Mouse (Mus musculus): ENCODE measurements at regions not wholly inside any gene's neighbourhood (a gene's known extent, or its start where the extent isn't known, plus 50 kb on each side); places are given as distances from the start of the nearest gene placed in this dataset.
A peak's percentile ranks its signal among the peaks of the same experiment; 100 is the strongest.

- intact Hi-C loops (cut with DNase I), result loop anchor here (2.0 kb wide), 2 partner anchors 39 to 173 kb away; partner anchors contain the start of gene Peli1
- DNase-seq, result no peak
Observed at GRCm38 (mm10) chr11:20917483-20917882, 86.6 kb upstream of the Lgalsl start.

- DNase-seq, result no peak
Observed at GRCm38 (mm10) chr11:20923115-20923514, 92.3 kb upstream of the Lgalsl start.

GRCm38 (mm10) chr11:20929426-20929825, 98.6 kb upstream of the Lgalsl start:
- no peak for DNase-seq

More at GRCm38 (mm10) chr11:20923115-20923514, 92.3 kb upstream of the Lgalsl start:
- intact Hi-C loops (cut with DNase I), result no loop called here

GRCm38 (mm10) chr11:20930045-20930444, 99.2 kb upstream of the Lgalsl start:
- DNase-seq, result no peak
- intact Hi-C loops (cut with DNase I), result no loop called here

More at GRCm38 (mm10) chr11:20929426-20929825, 98.6 kb upstream of the Lgalsl start:
- intact Hi-C loops (cut with DNase I), result no loop called here

- DNase-seq, result no peak
- intact Hi-C loops (cut with DNase I), result no loop called here
Observed at GRCm38 (mm10) chr11:20930573-20930972, 99.7 kb upstream of the Lgalsl start.

- intact Hi-C loops (cut with DNase I), result no loop called here
- no peak for DNase-seq
Observed at GRCm38 (mm10) chr11:20934191-20935062, 103.6 kb upstream of the Lgalsl start.

GRCm38 (mm10) chr11:20935063-20935370, 104.2 kb upstream of the Lgalsl start:
- intact Hi-C loops (cut with DNase I), result no loop called here
- DNase-seq, result no peak

GRCm38 (mm10) chr11:20935910-20936309, 105.1 kb upstream of the Lgalsl start:
- intact Hi-C loops (cut with DNase I), result no loop called here
- no peak for DNase-seq

GRCm38 (mm10) chr11:20936996-20937395, 106.1 kb upstream of the Lgalsl start:
- intact Hi-C loops (cut with DNase I), result no loop called here
- no peak for DNase-seq

GRCm38 (mm10) chr11:20937942-20938341, 107.1 kb upstream of the Lgalsl start:
- intact Hi-C loops (cut with DNase I), result no loop called here
- no peak for DNase-seq

GRCm38 (mm10) chr11:20939644-20940043, 108.8 kb upstream of the Lgalsl start:
- intact Hi-C loops (cut with DNase I), result no loop called here
- no peak for DNase-seq

GRCm38 (mm10) chr11:20941546-20941945, 110.7 kb upstream of the Lgalsl start:
- intact Hi-C loops (cut with DNase I), result no loop called here
- DNase-seq, result peak in 1 of 2 experiments; percentile 37

- intact Hi-C loops (cut with DNase I), result no loop called here
- DNase-seq, result no peak
Observed at GRCm38 (mm10) chr11:20955561-20955960, 124.7 kb upstream of the Lgalsl start.

GRCm38 (mm10) chr11:20957766-20958165, 126.9 kb upstream of the Lgalsl start:
- peak; percentile 11 to 19 for DNase-seq
- intact Hi-C loops (cut with DNase I), result loop anchor here (2.0 kb wide), 2 partner anchors 41 to 133 kb away; partner anchors contain the start of gene Peli1

GRCm38 (mm10) chr11:20958233-20958632, 127.4 kb upstream of the Lgalsl start:
- no peak for DNase-seq
- intact Hi-C loops (cut with DNase I), result no loop called here

GRCm38 (mm10) chr11:20960066-20960465, 129.2 kb upstream of the Lgalsl start:
- DNase-seq, result no peak
- intact Hi-C loops (cut with DNase I), result no loop called here

GRCm38 (mm10) chr11:20960750-20961149, 129.9 kb upstream of the Lgalsl start:
- no peak for DNase-seq
- intact Hi-C loops (cut with DNase I), result no loop called here

- DNase-seq, result no peak
- intact Hi-C loops (cut with DNase I), result no loop called here
Observed at GRCm38 (mm10) chr11:20961626-20962025, 129.5 kb upstream of the Peli1 start.

GRCm38 (mm10) chr11:20965575-20966239, 125.4 kb upstream of the Peli1 start:
- no peak for DNase-seq
- intact Hi-C loops (cut with DNase I), result no loop called here

GRCm38 (mm10) chr11:20967321-20967984, 123.6 kb upstream of the Peli1 start:
- DNase-seq, result no peak
- intact Hi-C loops (cut with DNase I), result no loop called here

- DNase-seq, result no peak
- intact Hi-C loops (cut with DNase I), result no loop called here
Observed at GRCm38 (mm10) chr11:20968341-20968740, 122.8 kb upstream of the Peli1 start.

Measured in heart, postnatal 36 days (tissue).